Mouse (Mus musculus) hindbrain, embryonic 15.5 days (tissue): ENCODE results near the gene Syde2. TPM values are rescaled to one million over a fixed set of nuclear protein-coding genes. Genes with fewer than 3 reads are reported as not detected.

Experiments used
- ATAC-seq: fragments of 200-750 bp; cut with Nextera tagmentation; 2 replicates; pipeline ENCODE4 v1.8.0; 2017; ENCODE audit warnings: low read depth, moderate number of reproducible peaks, moderate TSS enrichment; ENCODE audit not compliant: low FRiP score
- H3K27ac ChIP-seq: fragments of 300-500 bp; sonication (generic); replicated peaks from 2 replicates; pipeline ENCODE4 v1.5.1; 2015; ENCODE audit warnings: mild to moderate bottlenecking, inconsistent platforms
- H3K27me3 ChIP-seq: fragments of 300-500 bp; sonication (generic); 2 replicates; pipeline ENCODE4 v1.6.1; 2015; ENCODE audit warnings: control low read depth, inconsistent platforms
- H3K36me3 ChIP-seq: fragments of 300-500 bp; sonication (generic); 2 replicates; pipeline ENCODE4 v1.6.1; 2015; ENCODE audit warnings: control low read depth, inconsistent platforms
- H3K4me1 ChIP-seq: fragments of 300-500 bp; sonication (generic); replicated peaks from 2 replicates; pipeline ENCODE4 v1.6.1; 2015; ENCODE audit warnings: control low read depth, inconsistent platforms
- H3K4me2 ChIP-seq: fragments of 300-500 bp; sonication (generic); 2 replicates; pipeline ENCODE4 v1.6.1; 2015; ENCODE audit warnings: moderate library complexity, mild to moderate bottlenecking, inconsistent platforms
- H3K4me3 ChIP-seq: fragments of 300-500 bp; sonication (generic); 2 replicates; pipeline ENCODE4 v1.5.1; 2015; ENCODE audit warnings: mild to moderate bottlenecking, inconsistent platforms
- H3K9ac ChIP-seq: fragments of 300-500 bp; sonication (generic); 2 replicates; pipeline ENCODE4 v1.6.1; 2015; ENCODE audit warnings: inconsistent platforms
- H3K9me3 ChIP-seq: fragments of 300-500 bp; sonication (generic); 2 replicates; pipeline ENCODE4 v1.6.1; 2016; ENCODE audit warnings: control low read depth, inconsistent platforms
- WGBS: fragments of 180-500 bp; shearing (Covaris S2); methylation state at CpG from one replicate; pipeline ENCODE4 v1.1.7; 2015; 5-methylcytosine and 5-hydroxymethylcytosine counted together
- polyA plus RNA-seq: library from polyadenylated mRNA; unstranded; fragments of >200 nt; fragmentation: Nextera tagmentation; extraction: Ambion mirVana; gene quantifications from 2 replicates; pipeline ENCODE4 v1.2.1, GENCODE M21; 2015

Gene Syde2
- 0.34 and 0.54 TPM in 2 replicates for polyA plus RNA-seq

DNA sequence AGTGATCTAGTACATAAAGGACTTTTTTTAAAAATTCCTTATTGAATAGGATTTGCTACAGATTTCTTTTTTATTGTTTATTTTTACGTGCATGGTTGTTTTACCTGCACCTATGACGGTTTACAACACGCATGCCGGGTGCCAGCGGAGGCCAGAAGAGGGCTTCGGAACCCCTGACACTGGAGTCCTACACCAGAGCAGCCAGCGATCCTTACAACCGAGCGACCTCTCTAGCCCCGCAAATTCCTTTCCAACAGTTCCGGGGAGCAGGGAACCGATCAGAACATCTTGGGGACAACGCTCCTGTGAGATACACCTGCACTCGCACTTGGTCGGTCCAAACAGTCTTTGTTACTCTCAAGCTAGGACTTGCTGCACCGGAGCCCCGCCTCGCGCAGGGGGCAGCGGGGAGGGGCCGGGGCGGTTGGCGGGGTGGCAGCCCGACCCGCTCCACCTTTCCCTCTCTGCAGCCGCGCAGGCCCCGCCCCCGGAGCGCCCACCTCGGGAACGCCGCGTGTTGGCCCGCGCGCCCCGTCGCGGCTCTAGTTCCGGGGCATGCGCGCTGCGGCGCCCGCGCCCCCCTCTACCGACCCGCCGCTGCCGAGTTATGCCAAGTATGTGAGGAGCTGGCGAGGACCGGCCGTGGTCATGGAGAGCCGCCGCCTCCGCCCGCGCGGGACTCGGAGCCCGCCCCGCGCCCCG lies at the start of gene Syde2:
Syde2 (plus strand) TSS at position 603 of the 702 bp plus-strand sequence.
- peak; percentile 89 for ATAC-seq
- Histone ChIP-seq H3K4me3 (peak within 1 kb of the TSS; percentile 87), H3K9ac (peak within 1 kb of the TSS; percentile 49), H3K9me3 (no peaks in the 10 kb centered on the region), H3K4me1 (peaks cover 21% of the 10 kb centered on the region), H3K27ac (peak within 1 kb of the TSS; percentile 71), H3K27me3 (peaks cover 18% of the 10 kb centered on the region), H3K4me2 (peak within 1 kb of the TSS; percentile 63), H3K36me3 (no peaks in the 10 kb centered on the region)
- under 1% methylated on average over 60 of the region's 65 CpGs for WGBS

DNA sequence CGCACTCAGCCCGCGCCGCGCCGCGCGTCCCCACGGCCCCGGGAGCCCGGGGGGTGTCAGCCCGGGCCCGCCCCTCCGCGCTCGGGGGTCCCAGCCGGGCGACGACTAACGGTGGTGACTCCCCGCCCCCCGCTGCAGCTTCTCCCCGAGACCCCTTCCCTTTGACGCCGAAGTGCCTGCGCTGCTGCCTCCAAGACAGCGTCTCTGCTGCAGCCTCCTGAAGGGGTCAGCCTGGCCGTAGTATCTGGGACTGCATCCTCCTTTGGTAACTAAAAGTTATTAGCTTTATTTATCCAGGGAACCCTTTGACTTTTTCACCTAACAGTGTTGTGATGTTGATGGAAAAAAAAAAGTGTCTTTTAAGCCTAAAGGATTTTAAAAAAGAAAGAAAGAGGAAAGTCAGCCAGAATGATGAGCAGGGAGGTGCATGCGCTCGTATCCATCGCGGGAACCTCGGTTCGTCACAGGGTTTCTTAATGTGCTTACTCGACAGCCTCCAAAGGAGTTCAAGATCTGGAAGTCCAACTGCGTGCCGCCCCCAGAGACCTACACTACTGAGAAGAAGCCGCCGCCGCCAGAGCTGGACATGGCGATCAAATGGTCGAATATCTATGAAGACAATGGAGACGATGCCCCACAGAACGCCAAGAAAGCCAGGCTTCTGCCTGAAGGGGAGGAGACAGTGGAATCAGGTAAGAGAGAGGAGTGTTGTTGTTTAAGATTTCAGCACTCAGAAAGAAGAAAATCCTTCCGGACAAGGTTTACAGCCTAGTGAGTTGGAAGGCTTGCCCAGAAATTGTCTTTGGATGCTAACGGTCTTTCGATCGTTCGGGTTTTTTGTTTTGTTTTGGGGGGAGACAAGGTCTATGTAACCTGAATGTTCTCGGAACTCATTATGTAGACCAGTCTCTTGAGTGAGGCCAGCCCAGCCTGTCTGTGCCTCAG lies 49.0 kb upstream of the Syde2 start:
- Histone ChIP-seq H3K4me2 (peak overlapping the region; percentile 82), H3K4me1 (peaks cover 26% of the 10 kb centered on the region), H3K27me3 (no peaks in the 10 kb centered on the region), H3K27ac (peak overlapping the region; percentile 85), H3K4me3 (peak overlapping the region; percentile 99), H3K9ac (peak overlapping the region; percentile 95), H3K9me3 (no peaks in the 10 kb centered on the region), H3K36me3 (peaks cover 19% of the 10 kb centered on the region; the same call in 1 of the 2 replicates)
- peak; percentile 28 for ATAC-seq
- WGBS, result 21% methylated on average over 39 of the region's 50 CpGs

- H3K4me1 ChIP-seq, result peaks cover 26% of the 10 kb centered on the region
- H3K27me3 ChIP-seq, result no peaks in the 10 kb centered on the region
- no peak for ATAC-seq
- 88% methylated on average over 12 of the region's 12 CpGs for WGBS
- no peak overlapping the region for H3K27ac ChIP-seq
- 0 out of 2 replicates have a peak overlapping the region, but pooled peaks have one; percentile 95 for H3K9ac ChIP-seq
- peak overlapping the region; percentile 82 for H3K4me2 ChIP-seq
- peak overlapping the region; percentile 99 for H3K4me3 ChIP-seq
- H3K36me3 ChIP-seq, result peaks cover 24% of the 10 kb centered on the region
- H3K9me3 ChIP-seq, result no peaks in the 10 kb centered on the region
Observed at GRCm38 (mm10) chr3:145939402-145939801, 48.3 kb upstream of the Syde2 start.

- Histone ChIP-seq H3K4me1 (peaks cover 26% of the 10 kb centered on the region), H3K4me3 (no peak overlapping the region), H3K27me3 (no peaks in the 10 kb centered on the region), H3K36me3 (peaks cover 29% of the 10 kb centered on the region), H3K9me3 (no peaks in the 10 kb centered on the region), H3K9ac (no peak overlapping the region), H3K4me2 (no peak overlapping the region; the same call in 1 of the 2 replicates), H3K27ac (no peak overlapping the region)
- 84% methylated on average over 4 of the region's 4 CpGs for WGBS
- ATAC-seq, result no peak
Observed at GRCm38 (mm10) chr3:145939971-145940370, 47.7 kb upstream of the Syde2 start.

GRCm38 (mm10) chr3:145941971-145942370 lies 45.7 kb upstream of the Syde2 start:
- peaks cover 30% of the 10 kb centered on the region for H3K36me3 ChIP-seq
- peaks cover 26% of the 10 kb centered on the region for H3K4me1 ChIP-seq
- WGBS, result 15% methylated on average over 3 of the region's 3 CpGs

DNA sequence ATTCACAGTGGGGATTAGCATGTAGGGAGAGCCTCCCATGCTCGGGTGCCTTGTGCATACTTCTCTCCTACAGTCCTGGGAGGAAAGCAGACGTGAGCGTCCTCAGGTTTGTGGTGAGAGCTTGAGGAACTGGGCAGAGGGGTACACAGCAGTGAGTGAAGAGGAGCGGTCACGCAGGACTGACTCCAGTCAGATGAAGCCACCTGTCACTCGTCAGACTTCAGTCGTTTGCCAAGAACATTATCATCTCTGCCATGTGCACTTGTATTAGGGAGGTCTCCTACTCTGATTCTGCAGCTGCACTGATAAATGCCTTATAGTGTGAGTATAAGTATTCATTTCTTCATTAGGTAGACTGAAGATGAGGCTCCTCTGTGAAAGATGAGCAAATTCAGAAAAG lies 43.3 kb upstream of the Syde2 start:
- Histone ChIP-seq H3K36me3 (peaks cover 30% of the 10 kb centered on the region), H3K4me1 (peaks cover 18% of the 10 kb centered on the region), H3K9me3 (no peaks in the 10 kb centered on the region), H3K9ac (no peak overlapping the region), H3K27ac (no peak overlapping the region), H3K27me3 (peaks cover 3% of the 10 kb centered on the region), H3K4me3 (no peak overlapping the region), H3K4me2 (no peak overlapping the region)
- 81% methylated on average over 7 of the region's 7 CpGs for WGBS
- ATAC-seq, result no peak

More at GRCm38 (mm10) chr3:145941971-145942370, 45.7 kb upstream of the Syde2 start:
- H3K27me3 ChIP-seq, result no peaks in the 10 kb centered on the region
- H3K27ac ChIP-seq, result no peak overlapping the region
- H3K4me3 ChIP-seq, result no peak overlapping the region
- H3K9me3 ChIP-seq, result no peaks in the 10 kb centered on the region
- no peak overlapping the region for H3K4me2 ChIP-seq
- ATAC-seq, result no peak
- H3K9ac ChIP-seq, result no peak overlapping the region

- Histone ChIP-seq H3K4me1 (peaks cover 13% of the 10 kb centered on the region), H3K27me3 (peaks cover 5% of the 10 kb centered on the region), H3K27ac (no peak overlapping the region), H3K4me3 (no peak overlapping the region), H3K9me3 (no peaks in the 10 kb centered on the region), H3K9ac (no peak overlapping the region), H3K4me2 (no peak overlapping the region), H3K36me3 (peaks cover 22% of the 10 kb centered on the region)
- 89% methylated on average over 3 of the region's 3 CpGs for WGBS
- no peak for ATAC-seq
Observed at GRCm38 (mm10) chr3:145945904-145946303, 41.8 kb upstream of the Syde2 start.

- H3K4me3 ChIP-seq, result no peak overlapping the region
- no peak for ATAC-seq
- H3K9me3 ChIP-seq, result no peaks in the 10 kb centered on the region
- H3K4me2 ChIP-seq, result no peak overlapping the region
- H3K4me1 ChIP-seq, result peaks cover 13% of the 10 kb centered on the region
- no peak overlapping the region for H3K27ac ChIP-seq
- H3K9ac ChIP-seq, result no peak overlapping the region
- 67% methylated on average over 2 of the region's 2 CpGs for WGBS
- H3K36me3 ChIP-seq, result peaks cover 22% of the 10 kb centered on the region
- peaks cover 5% of the 10 kb centered on the region for H3K27me3 ChIP-seq
Observed at GRCm38 (mm10) chr3:145946654-145947053, 41.0 kb upstream of the Syde2 start.

DNA sequence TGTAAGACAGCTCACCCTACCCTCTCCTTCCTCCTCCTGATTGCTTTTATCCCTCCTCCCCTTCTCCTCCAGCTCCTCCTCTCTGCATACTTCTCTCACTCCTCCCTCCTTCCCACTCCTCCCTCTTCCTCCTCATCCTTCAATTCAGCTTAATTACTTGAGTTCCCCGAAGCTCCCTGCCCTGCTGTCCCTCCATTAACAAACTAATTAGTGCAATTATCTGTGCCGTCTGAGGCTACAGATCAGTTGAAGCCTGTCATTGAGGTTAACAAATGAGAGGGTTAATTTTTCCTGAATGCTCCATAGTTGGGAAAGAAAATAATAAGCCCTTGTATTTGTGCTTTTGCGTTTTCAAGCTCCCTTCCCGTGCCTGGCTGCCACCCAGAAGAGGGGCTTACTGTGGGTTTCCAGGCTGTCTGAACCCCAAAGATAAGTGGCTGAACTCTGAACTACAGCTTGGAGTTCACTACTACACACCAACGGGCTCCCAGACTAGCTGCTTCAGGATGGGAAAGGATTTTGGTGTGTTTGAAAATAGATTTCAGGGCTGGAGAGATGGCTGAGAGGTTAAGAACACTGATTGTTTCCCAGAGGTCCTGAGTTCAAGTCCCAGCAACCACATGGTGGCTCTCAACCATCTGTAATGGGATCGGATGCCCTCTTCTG lies 40.0 kb upstream of the Syde2 start:
- 35% methylated on average over 6 of the region's 6 CpGs for WGBS
- H3K27me3 ChIP-seq, result peaks cover 5% of the 10 kb centered on the region
- H3K4me1 ChIP-seq, result peaks cover 9% of the 10 kb centered on the region
- H3K27ac ChIP-seq, result no peak overlapping the region
- ATAC-seq, result no peak
- no peak overlapping the region for H3K4me2 ChIP-seq
- peaks cover 22% of the 10 kb centered on the region for H3K36me3 ChIP-seq
- H3K9me3 ChIP-seq, result no peaks in the 10 kb centered on the region
- H3K9ac ChIP-seq, result no peak overlapping the region
- no peak overlapping the region for H3K4me3 ChIP-seq

DNA sequence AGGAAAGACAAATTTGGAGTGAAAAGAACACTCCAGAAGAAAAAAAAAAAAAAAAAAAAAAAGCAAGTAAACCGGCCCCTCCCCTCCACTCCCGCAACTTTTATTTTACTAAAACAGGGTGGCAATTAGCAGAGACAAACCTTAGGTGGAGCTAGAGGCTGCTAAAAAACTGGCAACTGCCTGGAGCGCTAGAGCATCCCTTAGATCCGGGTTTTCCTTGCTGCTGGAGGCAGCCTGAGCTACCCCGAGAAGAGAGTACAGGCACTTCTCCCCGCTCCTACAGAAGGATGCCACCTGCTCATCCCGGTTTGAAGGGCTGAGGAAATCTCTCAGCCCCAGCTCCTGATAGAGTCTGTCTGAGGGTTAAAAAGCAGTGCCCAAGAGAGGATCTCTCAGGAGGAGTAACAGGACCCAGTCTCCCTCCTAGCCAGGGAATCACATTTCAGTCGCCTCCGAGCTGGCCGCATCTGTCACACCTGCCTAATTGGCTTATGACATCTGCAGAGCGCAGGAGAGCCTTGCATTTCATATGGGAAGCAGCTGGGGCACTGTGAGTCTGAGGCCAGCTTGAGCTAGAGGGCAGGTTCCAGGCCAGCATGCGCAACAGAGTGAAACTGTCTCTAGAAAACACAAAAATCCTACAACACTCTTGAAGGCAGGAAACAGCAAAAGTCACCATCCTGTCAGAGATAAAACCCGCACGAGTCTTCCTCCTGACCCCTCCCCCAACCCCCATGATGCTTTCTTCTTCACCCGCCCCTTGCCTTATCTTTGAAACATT lies 37.4 kb upstream of the Syde2 start:
- Histone ChIP-seq H3K27ac (no peak overlapping the region), H3K9me3 (no peaks in the 10 kb centered on the region), H3K4me2 (peak overlapping the region; percentile 46), H3K36me3 (no peaks in the 10 kb centered on the region), H3K27me3 (peaks cover 5% of the 10 kb centered on the region), H3K9ac (no peak overlapping the region), H3K4me3 (peak overlapping the region; percentile 11; the same call in 1 of the 2 replicates), H3K4me1 (peaks cover 5% of the 10 kb centered on the region)
- 8% methylated on average over 15 of the region's 15 CpGs for WGBS
- ATAC-seq, result peak; percentile 78

DNA sequence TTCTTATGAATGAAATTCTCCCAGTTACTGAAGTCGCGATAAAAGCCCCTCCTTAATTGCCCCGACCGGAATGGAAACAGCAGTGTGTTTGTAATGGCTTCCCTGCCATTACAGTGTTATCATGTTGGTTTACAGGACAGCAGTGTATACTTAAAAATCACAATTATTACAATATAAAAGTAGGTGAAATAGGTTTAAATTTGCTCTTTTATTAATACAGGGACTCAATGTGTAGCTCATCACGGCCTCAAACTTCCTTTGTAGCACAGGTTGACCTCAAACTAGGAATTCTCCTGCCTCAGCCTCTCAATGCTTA lies 36.9 kb upstream of the Syde2 start:
- H3K27ac ChIP-seq, result no peak overlapping the region
- H3K27me3 ChIP-seq, result peaks cover 5% of the 10 kb centered on the region
- H3K4me1 ChIP-seq, result peaks cover 5% of the 10 kb centered on the region
- peak overlapping the region; percentile 46 for H3K4me2 ChIP-seq
- 51% methylated on average over 5 of the region's 5 CpGs for WGBS
- H3K9me3 ChIP-seq, result no peaks in the 10 kb centered on the region
- 0 out of 2 replicates have a peak overlapping the region, but pooled peaks have one; percentile 11 for H3K4me3 ChIP-seq
- H3K36me3 ChIP-seq, result no peaks in the 10 kb centered on the region
- H3K9ac ChIP-seq, result no peak overlapping the region
- no peak for ATAC-seq
